Mouse (Mus musculus): Measurements from ENCODE around the gene Arhgef10l. TPM values are rescaled to one million over a fixed set of nuclear protein-coding genes. Genes with fewer than 3 reads are reported as not detected.

Arhgef10l gene
- polyA plus RNA-seq, 1 experiment from 2014 or later, result 11.9 TPM

DNA sequence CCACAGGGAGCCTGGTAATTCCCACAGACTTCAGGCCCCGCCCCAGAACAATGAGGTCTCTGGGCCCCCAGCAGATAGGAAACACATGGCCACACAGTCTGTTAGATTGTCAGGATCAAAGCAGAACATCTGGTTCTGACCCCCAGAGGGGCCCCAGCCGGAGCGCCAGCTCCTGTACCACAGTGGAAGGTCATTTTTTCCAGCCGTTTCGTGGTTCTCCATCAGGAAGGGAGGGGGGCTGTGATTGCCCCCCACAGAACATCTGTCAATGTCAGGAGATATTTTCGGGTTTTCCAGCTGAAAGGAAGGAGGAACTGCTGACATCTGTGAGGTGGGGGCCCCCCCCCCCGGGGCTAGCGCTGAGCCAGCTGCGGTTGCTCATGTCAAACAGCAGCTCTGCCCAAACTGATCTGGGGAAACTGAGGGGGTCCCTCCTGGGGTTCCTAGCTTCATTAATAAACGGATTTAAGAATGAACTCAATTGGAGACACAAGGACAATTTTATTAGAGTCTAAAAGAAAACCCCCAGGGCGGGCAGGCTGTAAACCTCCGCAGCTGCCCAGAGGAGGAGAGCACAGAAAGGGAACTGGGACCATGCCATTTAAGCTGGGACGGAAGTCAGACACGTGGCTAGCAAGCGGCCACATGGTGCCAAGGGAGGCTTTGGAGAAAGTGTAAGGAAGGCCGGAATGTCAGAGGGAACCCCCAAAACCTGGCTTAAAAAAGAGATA is 18.5 kb upstream of the Arhgef10l start:
- Histone ChIP-seq H3K36me3 (ENCODE audit: inconsistent target) (no peaks in the 10 kb centered on the region), H3K79me2 (ENCODE audit: inconsistent target) (no peaks in the 10 kb centered on the region), H3K27ac (peak overlapping the region; percentile 86), H3K4me3 (ENCODE audit: inconsistent target) (no peak overlapping the region)
- WGBS (ENCODE audit: missing documents), result 2% methylated on average over 16 of the region's 16 CpGs

DNA sequence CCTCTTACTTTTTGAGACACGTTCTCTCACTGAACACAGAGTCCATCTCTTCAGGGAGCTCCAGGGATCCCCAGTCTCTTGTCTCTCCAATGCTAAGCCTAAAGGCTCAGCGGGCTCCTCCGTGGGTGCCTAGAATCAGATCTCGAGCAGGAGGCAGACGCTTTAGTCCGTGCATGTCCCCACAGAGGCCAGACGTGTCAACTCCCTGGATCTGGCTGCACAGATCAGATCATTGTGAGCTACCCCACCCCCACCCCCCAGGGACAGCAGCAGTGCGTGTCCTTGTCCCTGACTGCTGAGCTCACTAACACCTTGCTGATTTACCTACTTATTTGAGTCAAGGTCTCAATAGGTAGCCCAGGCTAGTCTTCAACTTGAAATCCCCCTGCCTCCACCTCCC is 17.8 kb upstream of the Arhgef10l start:
- Histone ChIP-seq H3K36me3 (ENCODE audit: inconsistent target) (no peaks in the 10 kb centered on the region), H3K79me2 (ENCODE audit: inconsistent target) (no peaks in the 10 kb centered on the region), H3K27ac (peak overlapping the region; percentile 86), H3K4me3 (ENCODE audit: inconsistent target) (no peak overlapping the region)
- 71% methylated on average over 8 of the region's 8 CpGs for WGBS (ENCODE audit: missing documents)

DNA sequence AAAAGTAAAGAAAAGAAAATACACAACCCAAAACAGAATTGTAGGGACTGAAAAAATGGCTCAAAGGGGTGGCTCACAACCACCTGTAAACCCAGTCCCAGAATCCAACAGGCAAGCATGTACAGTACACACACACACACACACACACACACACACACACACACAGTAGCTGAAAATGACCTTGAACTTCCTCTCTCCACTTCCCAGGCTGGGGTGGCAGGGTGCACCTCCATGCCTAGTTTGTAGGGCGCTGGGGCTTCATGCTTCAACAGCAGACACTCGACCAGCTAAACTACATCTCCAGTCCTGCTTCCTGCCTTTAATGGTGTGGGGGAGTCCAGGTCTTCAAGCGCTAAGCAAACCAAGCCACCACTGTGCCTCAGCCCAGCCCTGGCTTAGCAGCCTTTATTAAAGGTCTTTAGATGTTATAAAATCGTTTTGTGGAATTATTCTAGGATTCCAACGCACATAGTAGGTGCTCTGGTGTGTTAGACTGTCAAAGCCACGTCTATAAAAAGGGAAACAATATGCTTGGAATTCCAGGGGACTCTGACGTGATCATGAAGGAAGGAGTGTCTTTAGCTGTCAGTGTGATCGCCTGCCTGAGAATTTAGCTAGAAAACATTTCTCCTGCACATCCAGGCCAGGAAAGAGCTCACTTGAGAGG is 15.1 kb upstream of the Arhgef10l start:
- Histone ChIP-seq H3K4me3 (ENCODE audit: inconsistent target) (no peak overlapping the region), H3K27ac (no peak overlapping the region), H3K36me3 (ENCODE audit: inconsistent target) (no peaks in the 10 kb centered on the region), H3K79me2 (ENCODE audit: inconsistent target) (no peaks in the 10 kb centered on the region)
- 36% methylated on average over 8 of the region's 8 CpGs for WGBS (ENCODE audit: missing documents)

DNA sequence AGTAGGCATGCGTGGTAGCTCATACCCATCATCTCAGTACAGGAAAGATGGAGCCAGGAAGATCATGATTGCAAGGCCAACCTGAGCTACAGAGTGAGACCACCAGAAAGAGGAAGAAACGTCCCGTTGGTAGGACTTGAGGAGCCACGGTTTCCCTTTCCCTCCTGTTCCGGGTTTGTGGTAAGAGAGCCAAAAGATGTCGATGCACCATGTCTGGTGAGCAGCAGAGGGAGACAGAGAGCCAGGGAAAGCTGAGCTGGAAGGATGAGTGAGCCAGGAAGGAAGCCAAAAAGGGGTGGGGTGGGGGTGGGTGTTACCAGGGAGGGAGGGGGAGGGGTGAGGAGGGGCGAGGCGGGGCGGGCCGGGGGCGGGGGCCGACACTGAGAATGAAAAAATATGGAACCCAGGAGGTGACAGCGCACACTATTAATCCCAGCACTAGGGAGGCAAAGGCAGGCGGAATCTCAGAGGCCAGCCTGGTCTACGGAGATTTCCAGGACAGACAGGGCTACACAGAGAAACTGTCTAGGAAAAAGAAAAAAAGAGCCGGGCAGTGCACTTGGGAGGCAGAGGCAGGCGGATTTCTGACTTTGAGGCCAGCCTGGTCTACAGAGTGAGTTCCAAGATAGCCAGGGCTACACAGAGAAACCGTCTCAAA is 14.0 kb upstream of the Arhgef10l start:
- no peaks in the 10 kb centered on the region for H3K79me2 ChIP-seq (ENCODE audit: inconsistent target)
- H3K36me3 ChIP-seq (ENCODE audit: inconsistent target), result no peaks in the 10 kb centered on the region
- H3K4me3 ChIP-seq (ENCODE audit: inconsistent target), result no peak overlapping the region
- no peak overlapping the region for H3K27ac ChIP-seq
- 33% methylated on average over 11 of the region's 18 CpGs for WGBS (ENCODE audit: missing documents)

DNA sequence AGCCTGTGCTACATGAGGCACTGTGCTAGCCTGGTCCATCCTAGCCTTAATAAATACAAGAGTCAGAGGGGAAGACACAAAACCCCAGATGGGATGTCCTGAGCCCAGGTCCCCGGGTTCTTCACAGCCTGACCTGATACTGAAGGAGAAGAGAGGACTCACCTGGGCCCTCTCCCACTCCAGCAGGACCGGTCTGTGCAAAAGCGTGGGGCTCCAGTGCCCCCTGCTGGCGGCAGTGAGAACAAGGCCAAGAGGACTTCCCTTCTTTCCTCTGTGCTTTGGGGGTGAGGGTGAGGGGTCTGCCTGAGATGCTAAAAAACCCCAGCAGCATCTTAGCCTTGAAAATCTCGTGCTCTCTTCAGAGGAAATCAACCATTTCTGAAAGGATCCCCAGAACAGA is 13.2 kb upstream of the Arhgef10l start:
- H3K79me2 ChIP-seq (ENCODE audit: inconsistent target), result no peaks in the 10 kb centered on the region
- no peak overlapping the region for H3K27ac ChIP-seq
- 15% methylated on average over 5 of the region's 5 CpGs for WGBS (ENCODE audit: missing documents)
- no peaks in the 10 kb centered on the region for H3K36me3 ChIP-seq (ENCODE audit: inconsistent target)
- no peak overlapping the region for H3K4me3 ChIP-seq (ENCODE audit: inconsistent target)

DNA sequence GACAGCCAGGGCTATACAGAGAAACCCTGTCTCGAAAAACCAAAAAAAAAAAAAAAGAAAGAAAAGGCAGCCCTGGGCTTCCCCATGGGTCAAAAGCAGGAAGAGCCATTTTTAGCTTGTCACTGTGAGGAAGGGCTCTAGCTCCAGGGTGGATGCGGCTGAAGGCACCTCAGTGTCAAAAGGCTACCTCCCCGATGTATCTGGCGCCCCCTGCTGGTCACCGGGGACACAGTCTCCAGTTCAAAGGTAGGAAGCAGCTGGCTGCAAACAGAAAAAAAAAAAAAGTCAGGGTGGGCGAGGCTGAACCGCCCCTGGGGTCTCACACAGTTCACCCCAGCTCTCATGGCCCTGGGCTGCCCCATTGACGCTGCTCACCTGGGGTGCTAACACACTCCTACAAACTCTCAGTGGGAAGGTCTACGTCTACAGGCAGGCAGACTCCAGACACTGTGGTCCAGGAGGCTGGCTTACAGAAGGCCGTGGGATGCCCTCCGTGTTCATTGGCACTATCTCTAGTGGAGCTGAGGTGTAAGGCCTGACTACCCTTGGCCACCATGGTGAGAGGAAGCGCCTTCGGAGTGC is 8.6 kb upstream of the Arhgef10l start:
- 40% methylated on average over 11 of the region's 13 CpGs for WGBS (ENCODE audit: missing documents)
- Histone ChIP-seq H3K36me3 (ENCODE audit: inconsistent target) (no peaks in the 10 kb centered on the region), H3K79me2 (ENCODE audit: inconsistent target) (no peaks in the 10 kb centered on the region), H3K27ac (no peak overlapping the region), H3K4me3 (ENCODE audit: inconsistent target) (no peak overlapping the region)

DNA sequence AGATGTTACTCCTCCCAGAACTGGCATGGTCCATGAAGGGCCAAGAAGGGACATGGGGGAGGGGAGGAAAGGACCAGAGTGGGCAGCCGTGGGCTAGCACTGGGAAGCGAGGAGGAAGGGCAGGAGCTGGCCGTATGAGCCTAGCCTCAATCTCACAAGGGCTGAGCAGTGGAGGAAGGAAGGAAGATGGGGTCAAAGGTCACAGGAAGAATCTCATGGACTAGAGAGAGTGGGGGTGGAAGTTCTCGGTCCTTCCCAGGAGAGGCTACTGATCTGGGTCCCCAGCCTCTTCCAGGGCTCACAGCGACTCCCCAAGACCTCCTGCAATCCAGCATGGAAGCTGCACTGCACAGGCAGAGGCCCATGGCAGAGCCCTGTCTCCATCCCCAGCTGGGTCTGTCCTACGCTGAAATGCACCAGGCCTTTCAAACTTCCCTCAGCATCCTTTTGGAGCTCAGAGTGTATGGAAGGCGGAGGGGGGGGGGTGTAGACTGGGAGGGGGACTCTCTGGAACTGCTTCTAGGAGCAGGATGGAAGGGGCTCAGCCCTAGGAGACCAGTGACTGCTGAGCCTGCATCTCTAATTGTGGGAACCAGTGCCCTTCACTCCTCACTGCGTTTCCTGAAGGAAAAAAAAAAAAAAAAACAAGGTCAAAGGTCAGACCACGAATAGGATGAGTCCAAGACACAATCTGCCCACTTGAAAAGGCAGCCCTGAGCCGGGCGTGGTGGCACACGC is 7.9 kb upstream of the Arhgef10l start:
- Histone ChIP-seq H3K27ac (no peak overlapping the region), H3K79me2 (ENCODE audit: inconsistent target) (no peaks in the 10 kb centered on the region), H3K4me3 (ENCODE audit: inconsistent target) (no peak overlapping the region), H3K36me3 (ENCODE audit: inconsistent target) (no peaks in the 10 kb centered on the region)
- WGBS (ENCODE audit: missing documents), result 64% methylated on average over 11 of the region's 12 CpGs

DNA sequence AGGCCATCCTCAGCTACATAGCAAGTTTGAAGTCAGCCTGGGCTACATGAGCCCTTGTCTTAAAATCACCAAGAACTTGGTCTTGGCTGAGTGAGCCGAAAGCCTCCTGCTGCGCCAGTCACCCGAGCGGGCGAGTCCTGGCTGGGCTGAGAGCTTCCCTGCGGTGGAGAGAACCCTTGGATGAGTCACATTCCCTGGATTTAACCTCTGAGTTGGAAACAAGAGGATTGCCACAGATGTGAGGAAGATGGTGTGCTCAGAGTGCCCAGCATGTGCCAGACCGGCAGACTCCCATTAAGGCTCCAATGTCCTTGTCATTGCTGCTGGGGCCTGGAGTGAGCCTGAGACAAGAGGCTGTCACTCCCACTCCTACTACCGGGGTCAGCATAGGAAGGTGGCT is 2.0 kb upstream of the Arhgef10l start:
- WGBS (ENCODE audit: missing documents), result 90% methylated on average over 8 of the region's 8 CpGs
- H3K27ac ChIP-seq, result no peak overlapping the region
- no peaks in the 10 kb centered on the region for H3K36me3 ChIP-seq (ENCODE audit: inconsistent target)
- no peak overlapping the region for H3K4me3 ChIP-seq (ENCODE audit: inconsistent target)
- H3K79me2 ChIP-seq (ENCODE audit: inconsistent target), result no peaks in the 10 kb centered on the region

DNA sequence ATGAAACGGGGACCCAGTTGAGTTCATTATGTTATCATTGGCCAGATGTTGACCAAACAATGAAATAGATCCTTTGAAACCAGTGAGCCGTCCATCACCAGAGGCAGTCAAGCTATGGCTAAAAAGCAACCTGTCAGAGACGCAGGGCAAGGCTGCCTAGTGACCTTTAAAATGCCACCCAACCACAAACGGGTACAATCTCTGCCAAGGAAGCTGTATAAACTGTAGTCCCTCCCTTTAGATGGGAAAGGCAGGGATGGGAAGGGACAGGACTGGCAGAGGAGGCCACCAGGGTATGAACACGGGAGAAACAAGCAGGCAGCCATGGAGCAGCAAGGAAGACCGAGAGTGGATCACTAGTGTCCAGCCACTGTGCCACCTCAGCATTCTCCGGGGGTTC is 759 bp downstream of the Arhgef10l start:
- Histone ChIP-seq H3K79me2 (ENCODE audit: inconsistent target) (no peaks in the 10 kb centered on the region), H3K27ac (no peak overlapping the region), H3K36me3 (ENCODE audit: inconsistent target) (no peaks in the 10 kb centered on the region), H3K4me3 (ENCODE audit: inconsistent target) (no peak overlapping the region)
- whole genome bisulfite sequencing (ENCODE audit: missing documents), result 84% methylated on average over 7 of the region's 7 CpGs

DNA sequence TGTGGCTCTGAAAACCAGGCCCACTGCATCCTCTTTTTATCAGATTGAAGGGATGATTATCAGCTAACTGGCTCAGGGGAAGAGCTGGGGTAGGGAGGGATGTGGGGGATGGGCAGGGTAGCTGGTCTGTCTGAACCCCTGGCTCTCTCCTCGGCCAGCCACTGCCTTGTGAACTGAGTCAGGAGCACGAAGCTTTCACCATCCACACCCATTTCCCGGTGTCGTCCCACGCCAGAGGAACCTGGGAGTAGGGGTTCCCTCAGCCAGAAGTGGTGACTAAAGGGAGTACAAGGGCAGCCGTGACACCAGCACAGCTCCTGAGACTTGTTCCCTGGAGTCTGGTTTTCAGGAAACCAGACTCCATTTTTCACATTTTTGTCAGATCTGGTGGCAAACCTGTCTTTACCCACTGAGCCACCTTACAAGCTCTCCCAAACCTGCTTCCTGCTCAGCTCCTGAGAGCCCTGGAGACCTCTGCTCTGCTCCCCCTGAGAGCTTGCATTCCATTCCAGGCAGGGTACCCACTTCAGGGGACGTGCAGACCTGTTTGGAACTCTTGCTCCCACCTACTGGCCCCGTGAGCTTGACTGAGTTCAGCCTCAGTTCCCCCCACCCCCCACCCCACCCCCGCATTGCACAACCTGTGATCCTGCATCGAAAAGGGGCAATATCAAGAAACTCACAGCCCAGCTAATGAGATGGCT is 2.8 kb downstream of the Arhgef10l start:
- 48% methylated on average over 10 of the region's 10 CpGs for WGBS (ENCODE audit: missing documents)
- no peaks in the 10 kb centered on the region for H3K79me2 ChIP-seq (ENCODE audit: inconsistent target)
- no peak overlapping the region for H3K4me3 ChIP-seq (ENCODE audit: inconsistent target)
- H3K27ac ChIP-seq, result no peak overlapping the region
- no peaks in the 10 kb centered on the region for H3K36me3 ChIP-seq (ENCODE audit: inconsistent target)

DNA sequence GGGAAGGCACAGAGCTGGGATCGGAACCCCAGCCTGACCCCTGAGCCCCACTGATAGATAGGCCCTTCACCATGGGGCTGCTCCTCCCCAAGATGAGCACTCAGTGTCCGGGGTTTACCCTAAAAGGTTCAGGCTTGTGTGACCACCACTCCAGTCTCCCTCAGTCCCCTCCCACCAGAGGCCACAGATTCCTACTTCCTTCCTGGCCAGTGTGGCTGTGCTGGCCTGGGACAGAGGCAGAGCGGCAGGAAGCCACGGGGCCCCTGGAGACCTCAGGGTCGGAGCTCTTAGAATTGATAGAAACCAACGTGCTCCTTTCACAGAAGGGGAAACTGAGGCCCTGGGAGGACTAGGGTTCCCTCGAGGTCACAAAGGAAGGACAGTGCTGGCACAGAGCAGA is 3.4 kb downstream of the Arhgef10l start:
- H3K4me3 ChIP-seq (ENCODE audit: inconsistent target), result no peak overlapping the region
- WGBS (ENCODE audit: missing documents), result 16% methylated on average over 7 of the region's 7 CpGs
- H3K36me3 ChIP-seq (ENCODE audit: inconsistent target), result no peaks in the 10 kb centered on the region
- no peak overlapping the region for H3K27ac ChIP-seq
- no peaks in the 10 kb centered on the region for H3K79me2 ChIP-seq (ENCODE audit: inconsistent target)

DNA sequence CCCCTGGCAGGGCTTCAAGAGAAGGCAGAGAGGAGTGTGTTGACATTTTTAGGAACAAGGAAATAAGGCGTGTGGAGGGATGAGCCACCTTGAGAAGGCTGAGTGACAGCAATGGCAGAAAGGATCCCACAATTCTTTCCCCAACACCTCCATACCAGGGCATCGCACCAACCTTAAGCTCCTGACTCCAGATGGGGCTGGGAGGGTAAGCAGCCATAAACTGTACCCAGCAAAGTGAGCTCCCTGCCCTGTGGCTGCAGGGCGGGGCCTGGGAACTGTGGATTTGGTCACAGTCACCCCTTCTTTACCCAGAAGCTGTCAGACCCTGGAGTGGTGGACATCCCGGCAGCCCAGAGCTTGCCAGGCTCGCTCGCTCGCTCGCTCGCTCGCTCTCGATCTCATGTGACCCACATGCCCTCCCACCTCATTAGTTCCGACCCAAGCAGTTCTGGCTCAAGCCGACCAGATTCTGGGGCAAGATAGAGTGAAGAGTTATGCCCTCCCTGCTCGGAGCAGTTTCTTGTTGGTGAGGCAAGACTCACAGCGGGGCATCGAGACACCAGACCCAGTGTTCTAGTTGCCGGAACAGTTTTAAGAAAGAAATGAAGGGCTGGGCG is 4.3 kb downstream of the Arhgef10l start:
- WGBS (ENCODE audit: missing documents), result 49% methylated on average over 17 of the region's 18 CpGs
- no peak overlapping the region for H3K4me3 ChIP-seq (ENCODE audit: inconsistent target)
- H3K79me2 ChIP-seq (ENCODE audit: inconsistent target), result no peaks in the 10 kb centered on the region
- H3K27ac ChIP-seq, result no peak overlapping the region
- no peaks in the 10 kb centered on the region for H3K36me3 ChIP-seq (ENCODE audit: inconsistent target)

DNA sequence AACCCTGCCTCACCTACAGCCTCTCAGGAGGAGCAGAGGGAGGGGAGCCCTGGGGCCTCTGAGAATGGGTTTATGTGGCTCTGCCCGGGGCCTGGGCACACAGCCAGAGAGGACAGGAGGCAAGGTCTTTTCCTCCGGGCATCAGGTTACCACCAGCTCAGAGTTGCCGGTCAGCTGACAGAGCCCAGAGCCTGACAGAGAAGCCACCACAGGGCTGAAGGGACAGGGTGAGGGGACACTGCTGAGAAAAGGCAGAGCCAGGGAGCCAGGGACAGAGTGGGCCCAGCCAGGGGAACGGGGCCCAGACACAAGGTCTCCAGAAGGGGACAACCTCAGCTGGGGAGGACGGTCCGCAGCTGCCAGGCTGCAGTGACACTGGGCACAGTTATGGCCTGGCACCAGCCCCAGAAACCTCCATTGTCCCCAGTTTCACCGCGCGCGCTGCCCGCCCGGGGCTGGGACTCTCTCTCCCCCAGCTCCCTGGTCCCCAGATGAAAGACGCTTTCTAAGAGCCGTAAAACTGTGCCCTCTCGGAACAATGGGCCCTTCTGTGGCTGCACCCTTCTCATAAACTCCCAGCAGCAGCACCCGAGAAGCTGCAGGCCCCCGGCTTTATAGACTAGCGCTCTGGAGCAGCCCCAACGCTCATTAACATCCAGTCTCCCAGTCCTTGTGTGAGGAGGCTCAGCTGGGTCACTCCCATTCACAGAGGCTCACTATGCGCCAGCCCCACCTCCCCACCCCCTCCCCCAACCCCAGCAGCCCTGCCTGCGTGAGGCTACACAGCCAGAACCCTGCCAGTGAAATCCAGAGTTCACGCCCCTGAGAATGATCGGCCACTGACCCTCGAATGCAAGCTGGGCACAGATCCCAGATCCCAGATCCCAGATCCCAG is 7.9 kb downstream of the Arhgef10l start:
- H3K27ac ChIP-seq, result no peak overlapping the region
- H3K79me2 ChIP-seq (ENCODE audit: inconsistent target), result no peaks in the 10 kb centered on the region
- 42% methylated on average over 23 of the region's 24 CpGs for WGBS (ENCODE audit: missing documents)
- no peaks in the 10 kb centered on the region for H3K36me3 ChIP-seq (ENCODE audit: inconsistent target)
- no peak overlapping the region for H3K4me3 ChIP-seq (ENCODE audit: inconsistent target)

Measured in macrophage (primary cell).